Mouse (Mus musculus) liver, embryonic 16.5 days (tissue): Measurements from ENCODE around the gene Sox15. TPM values are rescaled to one million over a fixed set of nuclear protein-coding genes. Genes with fewer than 3 reads are reported as not detected.

Source experiments
- ATAC-seq: fragments of 200-750 bp; cut with Nextera tagmentation; 2 replicates; pipeline ENCODE4 v1.8.0; 2017; ENCODE audit warnings: low read depth, mild to moderate bottlenecking, moderate number of reproducible peaks, moderate library complexity
- H3K27ac ChIP-seq: fragments of 300-500 bp; sonication (generic); 2 replicates; pipeline ENCODE4 v1.5.1; 2014; ENCODE audit warnings: mild to moderate bottlenecking, low read length
- H3K27me3 ChIP-seq: fragments of 300-500 bp; sonication (generic); 2 replicates; pipeline ENCODE4 v1.6.1; 2014; ENCODE audit warnings: low read depth, low read length, mixed read lengths; ENCODE audit not compliant: control insufficient read depth, insufficient read depth
- H3K36me3 ChIP-seq: fragments of 300-500 bp; sonication (generic); 2 replicates; pipeline ENCODE4 v1.6.1; 2014; ENCODE audit warnings: mild to moderate bottlenecking; ENCODE audit not compliant: control insufficient read depth, insufficient read depth
- H3K4me1 ChIP-seq: fragments of 300-500 bp; sonication (generic); 2 replicates; pipeline ENCODE4 v1.6.1; 2014; ENCODE audit warnings: low read depth, low read length, mixed read lengths; ENCODE audit not compliant: control insufficient read depth
- H3K4me2 ChIP-seq: fragments of 300-500 bp; sonication (generic); 2 replicates; pipeline ENCODE4 v1.6.1; 2014; ENCODE audit warnings: low read depth, low read length, mixed read lengths
- H3K4me3 ChIP-seq: fragments of 300-500 bp; sonication (generic); 2 replicates; pipeline ENCODE4 v1.5.1; 2014; ENCODE audit warnings: low read depth, mild to moderate bottlenecking, low read length
- H3K9ac ChIP-seq: fragments of 300-500 bp; sonication (generic); 2 replicates; pipeline ENCODE4 v1.6.1; 2014; ENCODE audit warnings: low read depth, low read length
- H3K9me3 ChIP-seq: fragments of 300-500 bp; sonication (generic); replicated peaks from 2 replicates; pipeline ENCODE4 v1.6.1; 2016; ENCODE audit warnings: low read length; ENCODE audit not compliant: control insufficient read depth
- WGBS: fragments of 180-500 bp; shearing (Covaris S2); extraction: QIAGEN DNeasy Blood & Tissue Kit; methylation state at CpG from one replicate; pipeline ENCODE4 v1.1.7; 2014; ENCODE audit not compliant: insufficient replicate concordance; 5-methylcytosine and 5-hydroxymethylcytosine counted together
- polyA plus RNA-seq: library from polyadenylated mRNA; unstranded; fragments of >200 nt; fragmentation: Nextera tagmentation; extraction: Ambion mirVana; gene quantifications from 2 replicates; pipeline ENCODE4 v1.2.1, GENCODE M21; 2015

Gene Sox15
- polyA plus RNA-seq, 1 experiment from 2014 or later: not detected

- Histone ChIP-seq H3K4me1 (peaks cover 17% of the 10 kb centered on the region), H3K36me3 (no peaks in the 10 kb centered on the region), H3K27me3 (no peaks in the 10 kb centered on the region), H3K4me2 (no peak overlapping the region), H3K27ac (no peak overlapping the region), H3K9me3 (no peaks in the 10 kb centered on the region), H3K9ac (no peak overlapping the region), H3K4me3 (no peak overlapping the region)
- ATAC-seq: no peak
- 48% methylated on average over 1 of the region's 1 CpGs for WGBS
Observed at GRCm38 (mm10) chr11:69629802-69630201, 25.3 kb upstream of the Sox15 start.

DNA sequence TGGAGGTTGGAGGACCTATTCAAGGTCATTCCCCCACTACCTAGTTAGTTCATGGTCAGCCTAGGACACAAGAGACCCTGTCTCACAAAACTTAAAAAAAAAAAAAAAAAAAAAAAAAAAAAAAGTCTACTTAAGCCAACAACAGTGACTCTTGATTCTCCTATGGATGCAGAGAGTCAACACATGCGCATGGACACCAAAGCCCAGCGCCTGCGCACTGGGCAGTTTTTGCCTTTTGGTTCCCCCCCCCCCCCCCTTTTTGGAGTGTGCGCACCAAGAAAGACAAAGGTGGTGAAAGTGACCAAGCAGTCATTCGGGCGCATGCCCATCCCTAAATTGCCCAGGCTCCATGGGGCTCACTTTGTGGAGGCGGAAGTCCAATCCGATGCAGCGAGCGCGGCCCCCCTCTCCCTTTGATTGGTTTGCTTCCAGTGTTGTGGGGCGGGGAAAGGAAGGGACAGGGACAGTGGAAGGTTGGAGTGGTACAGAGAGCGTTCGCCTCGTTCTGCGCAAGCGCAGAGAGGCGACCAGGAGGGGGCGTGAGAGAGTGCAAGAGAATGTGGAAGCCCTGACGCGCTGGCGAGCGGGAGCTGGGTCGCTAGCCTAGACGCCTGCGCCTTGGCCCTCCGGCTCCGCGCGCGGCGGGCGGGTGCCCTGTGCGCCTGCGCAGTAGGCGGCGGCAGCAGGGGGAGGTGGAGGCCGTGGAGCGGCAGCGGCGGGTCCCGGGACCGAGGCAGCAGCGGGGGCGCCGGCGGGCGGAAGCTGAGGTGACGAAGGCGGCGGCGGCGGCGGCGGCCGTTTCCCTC is 22.6 kb upstream of the Sox15 start, which contains the start of gene Fxr2:
Gene Fxr2, plus strand, starts transcription at position 707 of the 806 bp plus-strand sequence.
- peak within 1 kb of the TSS; percentile 95 for H3K27ac ChIP-seq
- under 1% methylated on average over 46 of the region's 56 CpGs for WGBS
- peak within 1 kb of the TSS; percentile 94 for H3K4me3 ChIP-seq
- peaks cover 27% of the 10 kb centered on the region for H3K4me1 ChIP-seq
- H3K4me2 ChIP-seq: peak within 1 kb of the TSS; percentile 86
- no peaks in the 10 kb centered on the region for H3K36me3 ChIP-seq
- peak; percentile 95 for ATAC-seq
- H3K9me3 ChIP-seq: no peaks in the 10 kb centered on the region
- H3K27me3 ChIP-seq: no peaks in the 10 kb centered on the region
- H3K9ac ChIP-seq: peak within 1 kb of the TSS; percentile 98

- ATAC-seq: peak; percentile 51
- WGBS: under 1% methylated on average over 38 of the region's 50 CpGs
- no peaks in the 10 kb centered on the region for H3K9me3 ChIP-seq
- peak overlapping the region; percentile 98 for H3K9ac ChIP-seq
- peak overlapping the region; percentile 94 for H3K4me3 ChIP-seq
- peak overlapping the region; percentile 86 for H3K4me2 ChIP-seq
- peak overlapping the region; percentile 95 for H3K27ac ChIP-seq
- H3K4me1 ChIP-seq: peaks cover 27% of the 10 kb centered on the region
- H3K36me3 ChIP-seq: no peaks in the 10 kb centered on the region
- no peaks in the 10 kb centered on the region for H3K27me3 ChIP-seq
Observed at GRCm38 (mm10) chr11:69633128-69633866, 21.8 kb upstream of the Sox15 start.

- Histone ChIP-seq H3K27ac (no peak overlapping the region), H3K9me3 (no peaks in the 10 kb centered on the region), H3K4me3 (no peak overlapping the region), H3K9ac (no peak overlapping the region), H3K27me3 (no peaks in the 10 kb centered on the region), H3K36me3 (peaks cover 5% of the 10 kb centered on the region), H3K4me1 (peaks cover 27% of the 10 kb centered on the region), H3K4me2 (no peak overlapping the region)
- no peak for ATAC-seq
- WGBS: 77% methylated on average over 3 of the region's 3 CpGs
Observed at GRCm38 (mm10) chr11:69635471-69635870, 19.6 kb upstream of the Sox15 start.

- Histone ChIP-seq H3K27me3 (no peaks in the 10 kb centered on the region), H3K4me2 (no peak overlapping the region), H3K9ac (no peak overlapping the region), H3K9me3 (no peaks in the 10 kb centered on the region), H3K4me1 (no peaks in the 10 kb centered on the region), H3K27ac (no peak overlapping the region), H3K4me3 (no peak overlapping the region), H3K36me3 (peaks cover 71% of the 10 kb centered on the region)
- ATAC-seq: peak; percentile 70
- WGBS: 74% methylated on average over 5 of the region's 5 CpGs
Observed at GRCm38 (mm10) chr11:69645860-69646259, 9.3 kb upstream of the Sox15 start.

DNA sequence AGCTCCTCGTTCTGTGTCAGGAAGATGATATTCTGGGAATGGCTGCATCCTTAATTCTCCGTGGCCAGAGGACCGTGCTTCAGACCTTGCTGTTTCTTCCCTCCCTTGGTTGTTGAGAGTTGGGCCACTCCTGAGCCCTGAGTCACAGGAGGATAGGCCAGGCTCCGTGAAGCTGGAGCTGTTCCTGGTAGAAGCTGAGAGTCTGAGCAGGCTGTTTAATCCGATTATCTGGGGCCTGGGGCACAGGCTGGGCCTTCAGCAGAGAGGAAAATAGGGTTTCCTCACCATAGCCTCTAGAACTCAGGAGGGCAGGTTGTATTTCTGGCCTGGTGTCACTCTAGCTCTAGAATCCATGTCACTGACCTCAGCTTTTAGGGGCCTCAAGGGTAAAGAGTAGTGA is 1.7 kb upstream of the Sox15 start:
- Histone ChIP-seq H3K27ac (no peak overlapping the region), H3K9me3 (no peaks in the 10 kb centered on the region), H3K27me3 (no peaks in the 10 kb centered on the region), H3K9ac (no peak overlapping the region), H3K4me2 (no peak overlapping the region), H3K4me3 (no peak overlapping the region), H3K36me3 (peaks cover 42% of the 10 kb centered on the region), H3K4me1 (peaks cover 21% of the 10 kb centered on the region)
- WGBS: 76% methylated on average over 5 of the region's 5 CpGs
- ATAC-seq: no peak

DNA sequence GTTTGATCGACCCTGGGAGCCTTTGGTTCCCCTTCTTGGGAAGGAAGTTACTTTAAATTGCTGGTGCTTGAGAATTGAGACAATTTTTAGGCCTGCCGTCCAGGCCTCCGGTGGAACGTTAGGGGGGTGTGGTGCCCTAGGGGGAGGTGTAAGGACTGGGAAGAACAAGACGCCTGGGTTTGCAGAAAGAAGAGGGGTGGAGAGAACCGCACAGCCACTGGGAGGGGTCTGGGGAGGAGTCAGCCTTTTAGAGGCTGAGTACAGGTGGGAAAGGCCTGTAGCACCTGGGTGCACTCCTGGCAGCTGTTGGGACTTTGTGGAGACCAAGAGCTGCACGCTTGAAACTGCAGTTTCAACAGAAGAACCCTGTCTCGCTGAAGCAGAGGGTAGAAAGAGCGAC is 354 bp upstream of the Sox15 start:
- Histone ChIP-seq H3K4me2 (no peak overlapping the region), H3K36me3 (peaks cover 35% of the 10 kb centered on the region), H3K27me3 (no peaks in the 10 kb centered on the region), H3K4me3 (no peak overlapping the region), H3K27ac (0 out of 2 replicates have a peak overlapping the region, but pooled peaks have one; percentile 8), H3K9ac (no peak overlapping the region), H3K4me1 (peaks cover 21% of the 10 kb centered on the region), H3K9me3 (no peaks in the 10 kb centered on the region)
- ATAC-seq: no peak
- WGBS: 37% methylated on average over 9 of the region's 9 CpGs

- Histone ChIP-seq H3K4me1 (peaks cover 25% of the 10 kb centered on the region), H3K4me3 (no peak overlapping the region), H3K27me3 (no peaks in the 10 kb centered on the region), H3K27ac (no peak overlapping the region), H3K36me3 (peaks cover 24% of the 10 kb centered on the region), H3K9ac (no peak overlapping the region), H3K9me3 (no peaks in the 10 kb centered on the region), H3K4me2 (no peak overlapping the region)
- no peak for ATAC-seq
- 82% methylated on average over 5 of the region's 5 CpGs for WGBS
Observed at GRCm38 (mm10) chr11:69656065-69656455, 946 bp downstream of the Sox15 start.
